Mouse (Mus musculus) liver, embryonic 14 days (tissue): ENCODE measurements around the gene Mospd3. TPM values are rescaled to one million over a fixed set of nuclear protein-coding genes. Genes with fewer than 3 reads are reported as not detected.

Experiments used
- polyA plus RNA-seq: library from polyadenylated mRNA; depleted of rRNA; stranded (reverse); fragments of >200 nt; gene quantifications from 2 replicates; pipeline ENCODE4 v1.2.3, GENCODE M21; 2012; rRNA removed

Mospd3 gene
- polyA plus RNA-seq, result 26.8 and 31.0 TPM in 2 replicates

GRCm38 (mm10) chr5:137600619-137601364, at the start of gene Mospd3:
Mospd3 (minus strand) TSS chr5:137601058.

GRCm38 (mm10) chr5:137645652-137646091, 44.8 kb upstream of the Mospd3 start, which contains the start of gene Irs3:
Irs3 (minus strand) TSS chr5:137645714.

GRCm38 (mm10) chr5:137641054-137641453, 40.2 kb upstream of the Mospd3 start, which contains the start of gene Sap25:
Sap25 (plus strand) TSS chr5:137641334.

GRCm38 (mm10) chr5:137628498-137629305, 27.8 kb upstream of the Mospd3 start, which contains the start of the genes Fbxo24, Lrch4 and Gm20605:
Fbxo24 (minus strand) TSS chr5:137629002.
Lrch4 (plus strand) TSS chr5:137629121.
Gm20605 (plus strand) TSS chr5:137629175.

GRCm38 (mm10) chr5:137613550-137613949, 12.7 kb upstream of the Mospd3 start, which contains the start of gene Pcolce:
Pcolce (minus strand) TSS chr5:137613784.

GRCm38 (mm10) chr5:137569665-137570064, 31.2 kb downstream of the Mospd3 start, which contains the start of gene Tfr2:
Tfr2 (plus strand) TSS chr5:137569840.

GRCm38 (mm10) chr5:137553411-137553837, 47.4 kb downstream of the Mospd3 start, which contains the start of gene Actl6b:
Actl6b (plus strand) TSS chr5:137553517.

Other genes starting within 250 kb of the Mospd3 start
- gene Zan, start 124.0 kb downstream of the Mospd3 start, polyA plus RNA-seq, result 0.14 and 0.20 TPM in 2 replicates
- gene Pop7, start 98.5 kb downstream of the Mospd3 start, polyA plus RNA-seq, result 20.0 and 23.2 TPM in 2 replicates
- 5.6 and 5.7 TPM in 2 replicates for gene Gigyf1, start 82.5 kb downstream of the Mospd3 start, polyA plus RNA-seq
- gene Epo, start 67.8 kb downstream of the Mospd3 start, polyA plus RNA-seq, result 0.26 and 0.44 TPM in 2 replicates
- 173 and 208 TPM in 2 replicates for gene Gnb2, start 67.5 kb downstream of the Mospd3 start, polyA plus RNA-seq
- 0.03 TPM in 1 of 2 replicates, not detected in the other for gene Actl6b, start 47.5 kb downstream of the Mospd3 start, polyA plus RNA-seq
- 35.1 and 42.1 TPM in 2 replicates for gene Tfr2, start 31.2 kb downstream of the Mospd3 start, polyA plus RNA-seq
- gene Pcolce, start 12.7 kb upstream of the Mospd3 start, polyA plus RNA-seq, result 10.6 and 11.9 TPM in 2 replicates
- gene Fbxo24, start 27.9 kb upstream of the Mospd3 start, polyA plus RNA-seq, result 0.01 and 0.02 TPM in 2 replicates
- gene Lrch4, start 28.1 kb upstream of the Mospd3 start, polyA plus RNA-seq, result 10.5 and 14.1 TPM in 2 replicates
- gene Gm20605, start 28.1 kb upstream of the Mospd3 start, polyA plus RNA-seq, result 5.4 and 5.8 TPM in 2 replicates
- gene Sap25, start 40.3 kb upstream of the Mospd3 start, polyA plus RNA-seq, result 12.0 and 14.2 TPM in 2 replicates
- 0.01 TPM in 1 of 2 replicates, not detected in the other for gene Irs3, start 44.7 kb upstream of the Mospd3 start, polyA plus RNA-seq
- gene Agfg2, start 83.7 kb upstream of the Mospd3 start, polyA plus RNA-seq, result 18.0 and 21.6 TPM in 2 replicates
- gene Nyap1, start 140.5 kb upstream of the Mospd3 start, polyA plus RNA-seq, result 0.68 and 0.90 TPM in 2 replicates
- 17.5 and 22.9 TPM in 2 replicates for gene Tsc22d4, start 144.7 kb upstream of the Mospd3 start, polyA plus RNA-seq
- 19.0 and 23.1 TPM in 2 replicates for gene Ppp1r35, start 177.8 kb upstream of the Mospd3 start, polyA plus RNA-seq
- gene Mepce, start 186.6 kb upstream of the Mospd3 start, polyA plus RNA-seq, result 12.9 and 13.7 TPM in 2 replicates
- 3.0 and 3.4 TPM in 2 replicates for gene Zcwpw1, start 186.7 kb upstream of the Mospd3 start, polyA plus RNA-seq
- gene Pilra, start 235.2 kb upstream of the Mospd3 start, polyA plus RNA-seq, result 1.1 and 1.7 TPM in 2 replicates